Mouse (Mus musculus): ENCODE results near the gene Pla2g3.

Gene Pla2g3

GRCm38 (mm10) chr11:3494857-3495256 lies 6.8 kb downstream of the Pla2g3 start:
- DNase-seq (ENCODE audit: low read depth), result no peak

- no peak for DNase-seq (ENCODE audit: low read depth)
These were observed 7.4 kb downstream of the Pla2g3 start for GRCm38 (mm10) chr11:3495496-3495895.

GRCm38 (mm10) chr11:3496756-3497155 lies 8.7 kb downstream of the Pla2g3 start:
- DNase-seq (ENCODE audit: low read depth), result no peak

- DNase-seq (ENCODE audit: low read depth), result no peak
These were observed 9.2 kb downstream of the Pla2g3 start for GRCm38 (mm10) chr11:3497296-3497695.

- DNase-seq (ENCODE audit: low read depth), result no peak
These were observed 14.0 kb downstream of the Pla2g3 start for GRCm38 (mm10) chr11:3502057-3502456.

GRCm38 (mm10) chr11:3502459-3503072 lies 14.5 kb downstream of the Pla2g3 start:
- DNase-seq (ENCODE audit: low read depth), result no peak

GRCm38 (mm10) chr11:3503755-3504693 lies 15.9 kb downstream of the Pla2g3 start:
- no peak for DNase-seq (ENCODE audit: low read depth)

GRCm38 (mm10) chr11:3508226-3508625 lies 20.1 kb downstream of the Pla2g3 start:
- DNase-seq (ENCODE audit: low read depth), result no peak

- no peak for DNase-seq (ENCODE audit: low read depth)
These were observed 21.3 kb downstream of the Pla2g3 start for GRCm38 (mm10) chr11:3509181-3510085.

- no peak for DNase-seq (ENCODE audit: low read depth)
These were observed 22.2 kb downstream of the Pla2g3 start for GRCm38 (mm10) chr11:3510321-3510720.

GRCm38 (mm10) chr11:3513291-3513690 lies 25.2 kb downstream of the Pla2g3 start:
- DNase-seq (ENCODE audit: low read depth), result no peak

GRCm38 (mm10) chr11:3514529-3515054 lies 26.5 kb downstream of the Pla2g3 start, which contains the start of gene Selenom:
Gene Selenom (plus strand): TSS chr11:3514684.
- peak; percentile 89 for DNase-seq (ENCODE audit: low read depth)

GRCm38 (mm10) chr11:3515216-3515615 lies 27.1 kb downstream of the Pla2g3 start:
- no peak for DNase-seq (ENCODE audit: low read depth)

- DNase-seq (ENCODE audit: low read depth), result no peak
These were observed 27.6 kb downstream of the Pla2g3 start for GRCm38 (mm10) chr11:3515637-3516036.

GRCm38 (mm10) chr11:3516121-3516520 lies 28.0 kb downstream of the Pla2g3 start:
- peak; percentile 14 for DNase-seq (ENCODE audit: low read depth)

GRCm38 (mm10) chr11:3516859-3517845 lies 29.1 kb downstream of the Pla2g3 start:
- peak; percentile 63 for DNase-seq (ENCODE audit: low read depth)

- no peak for DNase-seq (ENCODE audit: low read depth)
These were observed 30.0 kb downstream of the Pla2g3 start for GRCm38 (mm10) chr11:3517846-3518732.

GRCm38 (mm10) chr11:3519051-3519726 lies 31.1 kb downstream of the Pla2g3 start:
- no peak for DNase-seq (ENCODE audit: low read depth)
